Mouse (Mus musculus): Measurements from ENCODE around the gene Olfr1471.
"Not testable (repeated sequence)": the region's sequence is repeated elsewhere in the genome, so short reads cannot be mapped to it uniquely, and the experiment has no call there.

Gene Olfr1471

GRCm38 (mm10) chr19:13443109-13443508, at the start of gene Olfr1471:
Gene Olfr1471, plus strand, starts transcription at chr19:13443409.
- DNase-seq (ENCODE audit: low spot score) = not testable (repeated sequence)

GRCm38 (mm10) chr19:13407549-13407948, 35.7 kb upstream of the Olfr1471 start, which contains the start of gene Olfr1469:
Gene Olfr1469, plus strand, starts transcription at chr19:13407849.
- DNase-seq (ENCODE audit: low spot score) = no peak

- DNase-seq (ENCODE audit: low spot score) = no peak
These were observed 12.8 kb downstream of the Olfr1471 start, which contains the start of gene Olfr1472 for GRCm38 (mm10) chr19:13455986-13456385. Gene Olfr1472, minus strand, starts transcription at chr19:13456086.

- not testable (repeated sequence) for DNase-seq (ENCODE audit: low spot score)
These were observed 26.1 kb downstream of the Olfr1471 start, which contains the start of gene Olfr1474 for GRCm38 (mm10) chr19:13469265-13469664. Gene Olfr1474, plus strand, starts transcription at chr19:13469565.

- no peak for DNase-seq (ENCODE audit: low spot score)
These were observed 36.9 kb downstream of the Olfr1471 start, which contains the start of gene Olfr1475 for GRCm38 (mm10) chr19:13480096-13480495. Gene Olfr1475, minus strand, starts transcription at chr19:13480196.

GRCm38 (mm10) chr19:13500246-13500645, 57.0 kb downstream of the Olfr1471 start, which contains the start of gene Olfr1477:
Gene Olfr1477, plus strand, starts transcription at chr19:13500546.
- no peak for DNase-seq (ENCODE audit: low spot score)

Data from left cerebral cortex, adult 11 months (tissue).